Mouse (Mus musculus) embryonic facial prominence, embryonic 14.5 days (tissue): ENCODE measurements around the gene Hrc. TPM values are rescaled to one million over a fixed set of nuclear protein-coding genes. Genes with fewer than 3 reads are reported as not detected.

Experiments
- ATAC-seq: fragments of 200-750 bp; cut with Nextera tagmentation; 2 replicates; pipeline ENCODE4 v1.8.0; 2017; ENCODE audit warnings: low read depth, moderate number of reproducible peaks, moderate TSS enrichment
- DNase-seq: peaks from one replicate; pipeline ENCODE4 v3.0.0-alpha.2; 2015; ENCODE audit warnings: low spot score
- H3K27ac ChIP-seq: fragments of 300-500 bp; sonication (generic); replicated peaks from 2 replicates; pipeline ENCODE4 v1.5.1; 2014; ENCODE audit warnings: low read depth, mild to moderate bottlenecking, low read length, moderate library complexity
- H3K27me3 ChIP-seq: fragments of 300-500 bp; sonication (generic); replicated peaks from 2 replicates; pipeline ENCODE4 v1.6.1; 2014; ENCODE audit warnings: low read length; ENCODE audit not compliant: control insufficient read depth, insufficient read depth
- H3K36me3 ChIP-seq: fragments of 300-500 bp; sonication (generic); 2 replicates; pipeline ENCODE4 v1.6.1; 2014; ENCODE audit warnings: low read length, mixed read lengths; ENCODE audit not compliant: control insufficient read depth, insufficient read depth
- H3K4me1 ChIP-seq: fragments of 300-500 bp; sonication (generic); 2 replicates; pipeline ENCODE4 v1.6.1; 2014; ENCODE audit warnings: antibody characterized with exemption, low read length; ENCODE audit not compliant: control insufficient read depth, insufficient read depth
- H3K4me2 ChIP-seq: fragments of 300-500 bp; sonication (generic); 2 replicates; pipeline ENCODE4 v1.6.1; 2014; ENCODE audit warnings: low read depth, mild to moderate bottlenecking, low read length, moderate library complexity, mixed read lengths
- H3K4me3 ChIP-seq: fragments of 300-500 bp; sonication (generic); 2 replicates; pipeline ENCODE4 v1.5.1; 2014; ENCODE audit warnings: low read depth, mild to moderate bottlenecking, low read length
- H3K9ac ChIP-seq: fragments of 300-500 bp; sonication (generic); 2 replicates; pipeline ENCODE4 v1.6.1; 2014; ENCODE audit warnings: low read depth, mild to moderate bottlenecking, low read length, moderate library complexity, mixed read lengths
- H3K9me3 ChIP-seq: fragments of 300-500 bp; sonication (generic); 2 replicates; pipeline ENCODE4 v1.6.1; 2016; ENCODE audit warnings: low read length; ENCODE audit not compliant: control insufficient read depth
- WGBS: fragments of 180-500 bp; shearing (Covaris S2); extraction: QIAGEN DNeasy Blood & Tissue Kit; methylation state at CpG from one replicate; pipeline ENCODE4 v1.1.7; 2014; 5-methylcytosine and 5-hydroxymethylcytosine counted together
- polyA plus RNA-seq: library from polyadenylated mRNA; unstranded; fragments of >200 nt; fragmentation: Nextera tagmentation; extraction: Ambion mirVana; gene quantifications from 2 replicates; pipeline ENCODE4 v1.2.1, GENCODE M21; 2014

Hrc gene
- polyA plus RNA-seq, 1 experiment from 2014 or later = 15.8 TPM

- ATAC-seq = peak; percentile 76
- peak within 1 kb of the TSS; percentile 54 for H3K4me3 ChIP-seq
- H3K9ac ChIP-seq = peak within 1 kb of the TSS; percentile 56
- WGBS = 14% methylated on average over 24 of the region's 28 CpGs
- H3K27me3 ChIP-seq = peaks cover 16% of the 10 kb centered on the region
- peaks cover 6% of the 10 kb centered on the region; the same call in 1 of the 2 replicates for H3K4me1 ChIP-seq
- H3K4me2 ChIP-seq = peak within 1 kb of the TSS; percentile 97
- H3K9me3 ChIP-seq = no peaks in the 10 kb centered on the region
- peaks cover 31% of the 10 kb centered on the region for H3K36me3 ChIP-seq
- H3K27ac ChIP-seq = no peak within 1 kb of the TSS
- peak; percentile 93 for DNase-seq
Observed at GRCm38 (mm10) chr7:45370475-45371311, 35.6 kb downstream of the Hrc start, which contains the start of gene Lin7b. Lin7b (minus strand) TSS chr7:45370583.

- 90% methylated on average over 5 of the region's 5 CpGs for WGBS
- H3K9me3 ChIP-seq = no peaks in the 10 kb centered on the region
- H3K4me1 ChIP-seq = 0 out of 2 replicates have a peak, but pooled peaks cover 3% of the 10 kb centered on the region
- no peak overlapping the region for H3K27ac ChIP-seq
- H3K9ac ChIP-seq = no peak overlapping the region
- H3K4me2 ChIP-seq = no peak overlapping the region
- peaks cover 13% of the 10 kb centered on the region for H3K27me3 ChIP-seq
- H3K4me3 ChIP-seq = no peak overlapping the region
- peaks cover 48% of the 10 kb centered on the region for H3K36me3 ChIP-seq
- DNase-seq (no peak), ATAC-seq (no peak)
Observed at GRCm38 (mm10) chr7:45372371-45372770, 37.3 kb downstream of the Hrc start.

- WGBS = 95% methylated on average over 8 of the region's 8 CpGs
- Histone ChIP-seq H3K9ac (no peak overlapping the region), H3K9me3 (no peaks in the 10 kb centered on the region), H3K4me1 (0 out of 2 replicates have a peak, but pooled peaks cover 3% of the 10 kb centered on the region), H3K4me3 (no peak overlapping the region), H3K36me3 (peaks cover 71% of the 10 kb centered on the region), H3K27ac (no peak overlapping the region), H3K4me2 (no peak overlapping the region), H3K27me3 (peaks cover 5% of the 10 kb centered on the region)
- no peak for DNase-seq
- ATAC-seq = no peak
Observed at GRCm38 (mm10) chr7:45374620-45375019, 39.5 kb downstream of the Hrc start.

GRCm38 (mm10) chr7:45376057-45376456 lies 41.0 kb downstream of the Hrc start:
- 93% methylated on average over 1 of the region's 1 CpGs for WGBS
- H3K9ac ChIP-seq = no peak overlapping the region
- no peak overlapping the region for H3K4me3 ChIP-seq
- H3K4me2 ChIP-seq = no peak overlapping the region
- no peaks in the 10 kb centered on the region for H3K9me3 ChIP-seq
- no peaks in the 10 kb centered on the region for H3K4me1 ChIP-seq
- peaks cover 85% of the 10 kb centered on the region for H3K36me3 ChIP-seq
- H3K27ac ChIP-seq = no peak overlapping the region
- DNase-seq = no peak
- no peaks in the 10 kb centered on the region for H3K27me3 ChIP-seq
- no peak for ATAC-seq

GRCm38 (mm10) chr7:45386077-45386476 lies 51.0 kb downstream of the Hrc start:
- Histone ChIP-seq H3K36me3 (peaks cover 100% of the 10 kb centered on the region), H3K4me3 (no peak overlapping the region), H3K4me1 (no peaks in the 10 kb centered on the region), H3K4me2 (no peak overlapping the region), H3K27ac (no peak overlapping the region), H3K27me3 (no peaks in the 10 kb centered on the region), H3K9me3 (no peaks in the 10 kb centered on the region), H3K9ac (no peak overlapping the region)
- WGBS = 67% methylated on average over 3 of the region's 3 CpGs
- DNase-seq (no peak), ATAC-seq (no peak)

Other genes with a start within 250 kb of the Hrc start
- 587 and 592 TPM in 2 replicates for gene Rcn3, start 243.1 kb upstream of the Hrc start, polyA plus RNA-seq
- 120 and 129 TPM in 2 replicates for gene Fcgrt, start 231.4 kb upstream of the Hrc start, polyA plus RNA-seq
- gene Rps11, start 210.9 kb upstream of the Hrc start, polyA plus RNA-seq = 1,575 and 1,608 TPM in 2 replicates
- 1,594 and 1,619 TPM in 2 replicates for gene Rpl13a, start 206.5 kb upstream of the Hrc start, polyA plus RNA-seq
- gene Gm45713, start 199.1 kb upstream of the Hrc start, polyA plus RNA-seq = 0.47 and 0.61 TPM in 2 replicates
- 2.3 TPM in 2 replicates for gene Flt3l, start 198.9 kb upstream of the Hrc start, polyA plus RNA-seq
- 80.3 and 88.8 TPM in 2 replicates for gene Pih1d1, start 181.0 kb upstream of the Hrc start, polyA plus RNA-seq
- gene Aldh16a1, start 180.7 kb upstream of the Hrc start, polyA plus RNA-seq = 36.8 and 39.4 TPM in 2 replicates
- gene Slc17a7, start 171.3 kb upstream of the Hrc start, polyA plus RNA-seq = 0.87 and 1.3 TPM in 2 replicates
- 5.8 and 6.1 TPM in 2 replicates for gene Gfy, start 155.7 kb upstream of the Hrc start, polyA plus RNA-seq
- not detected in 2 replicates for gene Pth2, start 154.3 kb upstream of the Hrc start, polyA plus RNA-seq
- 1.5 TPM in 2 replicates for gene Ccdc155, start 130.4 kb upstream of the Hrc start, polyA plus RNA-seq
- gene Dkkl1, start 123.1 kb upstream of the Hrc start, polyA plus RNA-seq = 6.3 and 8.5 TPM in 2 replicates
- gene Tead2, start 119.5 kb upstream of the Hrc start, polyA plus RNA-seq = 112 and 142 TPM in 2 replicates
- 2.4 and 4.8 TPM in 2 replicates for gene Cd37, start 96.2 kb upstream of the Hrc start, polyA plus RNA-seq
- gene Slc6a16, start 94.2 kb upstream of the Hrc start, polyA plus RNA-seq = 0.11 and 0.38 TPM in 2 replicates
- not detected in 2 replicates for gene Slc6a21, start 57.8 kb upstream of the Hrc start, polyA plus RNA-seq
- gene Trpm4, start 1.5 kb upstream of the Hrc start, polyA plus RNA-seq = 16.6 and 18.2 TPM in 2 replicates
- 4.8 and 6.9 TPM in 2 replicates for gene Ppfia3, start 31.7 kb downstream of the Hrc start, polyA plus RNA-seq
- 2.4 TPM in 2 replicates for gene Lin7b, start 35.3 kb downstream of the Hrc start, polyA plus RNA-seq
- 56.5 and 61.1 TPM in 2 replicates for gene Snrnp70, start 60.5 kb downstream of the Hrc start, polyA plus RNA-seq
- 0.24 TPM in 1 of 2 replicates, not detected in the other for gene Kcna7, start 70.4 kb downstream of the Hrc start, polyA plus RNA-seq
- gene Ntf5, start 78.4 kb downstream of the Hrc start, polyA plus RNA-seq = 3.0 and 3.1 TPM in 2 replicates
- 1.4 TPM in 1 of 2 replicates, not detected in the other for gene Lhb, start 85.5 kb downstream of the Hrc start, polyA plus RNA-seq
- gene Gys1, start 99.6 kb downstream of the Hrc start, polyA plus RNA-seq = 39.3 TPM in 2 replicates
- gene Ruvbl2, start 102.8 kb downstream of the Hrc start, polyA plus RNA-seq = 123 and 127 TPM in 2 replicates
- gene Ftl1, start 124.6 kb downstream of the Hrc start, polyA plus RNA-seq = 4,260 and 4,697 TPM in 2 replicates
- gene Bax, start 131.6 kb downstream of the Hrc start, polyA plus RNA-seq = 120 and 132 TPM in 2 replicates
- 1.2 and 1.5 TPM in 2 replicates for gene Tulp2, start 146.6 kb downstream of the Hrc start, polyA plus RNA-seq
- not detected in 2 replicates for gene Gm45808, start 151.5 kb downstream of the Hrc start, polyA plus RNA-seq
- gene Dhdh, start 153.5 kb downstream of the Hrc start, polyA plus RNA-seq = 2.5 and 3.2 TPM in 2 replicates
- 209 and 236 TPM in 2 replicates for gene Nucb1, start 175.1 kb downstream of the Hrc start, polyA plus RNA-seq
- gene Ppp1r15a, start 191.0 kb downstream of the Hrc start, polyA plus RNA-seq = 20.7 and 21.9 TPM in 2 replicates
- 6.8 and 7.3 TPM in 2 replicates for gene Plekha4, start 191.0 kb downstream of the Hrc start, polyA plus RNA-seq
- gene Hsd17b14, start 219.6 kb downstream of the Hrc start, polyA plus RNA-seq = 0.77 and 1.0 TPM in 2 replicates
- gene Bcat2, start 234.9 kb downstream of the Hrc start, polyA plus RNA-seq = 50.1 and 51.0 TPM in 2 replicates